Mouse (Mus musculus) A20 (cell line): ENCODE measurements at regions not wholly inside any gene's neighbourhood (a gene's known extent, or its start where the extent isn't known, plus 50 kb on each side); places are given as distances from the start of the nearest gene placed in this dataset.

Experiments used
- DNase-seq: peaks from one replicate; pipeline ENCODE4 v3.0.0-alpha.2; 2011; ENCODE audit warnings: low read depth, low spot score

DNA sequence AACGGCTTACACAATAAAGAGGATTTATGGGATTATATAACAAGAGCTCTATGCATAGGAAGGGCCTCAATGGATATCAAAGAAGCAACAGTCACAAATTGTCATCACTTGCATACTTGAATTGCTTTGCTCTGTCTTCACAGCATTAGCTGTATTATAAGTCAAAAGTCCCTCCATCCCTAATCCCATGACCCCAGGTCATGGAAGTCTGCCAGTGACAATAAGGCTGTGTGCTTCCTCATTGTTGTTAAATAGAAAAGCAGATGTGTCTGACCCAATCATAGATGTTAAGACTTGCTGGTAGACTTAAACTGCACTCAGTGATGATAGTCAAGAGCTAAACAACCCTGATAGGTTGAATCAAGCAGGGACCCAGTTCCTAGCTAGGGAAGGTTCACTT lies 683.9 kb upstream of the Sox9 start:
- no peak for DNase-seq

DNA sequence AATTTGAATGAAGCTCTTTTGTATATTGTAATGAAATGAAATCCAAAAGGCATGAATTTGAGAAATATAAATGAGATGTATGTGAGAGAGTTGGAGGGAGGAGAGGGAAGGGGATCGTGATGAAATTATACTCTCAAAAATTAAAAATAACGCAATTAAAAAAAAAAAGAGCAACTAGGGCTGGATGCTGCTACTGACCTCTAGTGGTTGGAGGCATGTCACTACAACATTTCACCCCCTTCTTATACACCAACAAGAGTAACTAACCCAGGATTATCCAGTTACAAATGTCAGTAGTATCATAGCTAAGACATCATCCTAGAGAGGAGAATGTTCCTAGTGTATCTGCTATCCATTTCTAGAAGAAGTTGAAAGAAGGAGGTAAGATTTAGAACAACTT lies 678.8 kb upstream of the Sox9 start:
- no peak for DNase-seq

DNA sequence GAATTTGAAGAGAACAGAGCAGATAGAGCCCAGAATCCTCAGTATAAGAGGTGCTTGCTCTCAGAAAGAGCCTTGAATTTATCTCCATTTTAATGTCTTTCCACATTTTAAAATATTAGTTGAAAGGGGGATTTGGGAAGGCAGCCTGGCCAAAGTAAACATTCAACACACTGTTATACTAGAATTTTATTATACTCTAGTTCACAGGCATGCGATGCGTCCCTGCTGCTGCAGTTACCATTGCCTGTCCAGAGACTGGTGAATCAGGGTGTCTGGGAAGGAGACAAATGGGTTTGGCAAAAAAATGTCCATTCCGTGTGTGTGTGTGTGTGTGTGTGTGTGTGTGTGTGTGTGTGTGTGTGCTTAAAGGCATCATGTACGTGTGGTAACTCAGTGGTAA lies 675.1 kb upstream of the Sox9 start:
- DNase-seq, result no peak

DNA sequence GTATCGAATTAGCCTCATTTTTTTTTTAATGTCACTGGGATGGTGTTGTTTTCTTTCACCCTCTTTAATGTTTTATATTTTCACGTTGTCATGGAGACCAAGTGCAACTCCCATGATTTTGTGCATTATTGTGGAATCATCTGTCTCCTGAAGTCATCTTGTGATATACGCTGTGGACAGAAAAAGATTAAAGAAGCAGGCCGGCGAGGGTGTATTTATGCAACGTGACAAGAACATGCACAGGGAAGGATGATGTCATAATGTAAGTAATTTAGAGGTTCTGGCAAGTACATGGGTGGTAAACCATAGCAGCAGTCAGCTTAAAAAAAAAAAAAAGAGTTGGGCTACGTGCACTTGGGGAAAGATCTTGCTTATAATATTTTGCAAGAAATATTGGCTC lies 674.7 kb upstream of the Sox9 start:
- DNase-seq, result no peak

DNA sequence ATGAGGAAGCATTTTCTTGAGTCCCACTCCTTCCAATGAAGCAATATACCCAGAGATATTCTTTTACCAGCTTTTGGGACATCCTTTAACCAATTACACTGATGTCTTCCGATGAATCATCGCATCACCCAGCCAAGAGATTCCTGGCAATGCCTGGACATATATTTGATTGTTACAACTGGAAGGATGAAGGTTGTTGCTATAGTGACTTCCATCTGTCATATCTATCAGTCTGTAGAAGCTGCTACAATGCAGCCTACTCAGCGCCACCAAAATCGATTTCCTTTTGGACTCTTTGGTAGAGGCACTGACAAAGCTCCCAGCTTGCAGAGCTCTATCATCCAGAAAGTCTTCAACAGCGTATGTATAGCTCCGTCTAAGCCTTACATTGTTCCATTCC lies 661.0 kb upstream of the Sox9 start:
- DNase-seq, result no peak

DNA sequence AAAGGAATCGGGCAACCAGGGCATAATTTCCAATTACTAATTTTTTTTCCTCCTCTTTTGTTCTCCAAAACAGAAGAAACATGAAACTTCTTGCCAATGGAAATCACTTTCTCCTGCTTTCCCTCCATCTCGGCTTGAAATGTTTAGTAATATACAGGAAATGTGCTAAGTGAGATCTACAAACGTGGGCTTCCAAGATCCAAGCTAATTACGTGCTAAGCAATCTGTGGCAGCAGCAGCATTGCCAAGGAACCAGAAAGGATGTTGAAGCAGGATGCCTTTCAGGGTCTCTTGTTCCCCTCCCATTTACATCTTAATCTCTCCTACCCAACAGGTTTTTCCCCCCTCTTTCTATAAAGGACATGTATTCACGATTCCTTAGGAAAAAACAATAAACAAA lies 660.2 kb upstream of the Sox9 start:
- DNase-seq, result no peak

DNA sequence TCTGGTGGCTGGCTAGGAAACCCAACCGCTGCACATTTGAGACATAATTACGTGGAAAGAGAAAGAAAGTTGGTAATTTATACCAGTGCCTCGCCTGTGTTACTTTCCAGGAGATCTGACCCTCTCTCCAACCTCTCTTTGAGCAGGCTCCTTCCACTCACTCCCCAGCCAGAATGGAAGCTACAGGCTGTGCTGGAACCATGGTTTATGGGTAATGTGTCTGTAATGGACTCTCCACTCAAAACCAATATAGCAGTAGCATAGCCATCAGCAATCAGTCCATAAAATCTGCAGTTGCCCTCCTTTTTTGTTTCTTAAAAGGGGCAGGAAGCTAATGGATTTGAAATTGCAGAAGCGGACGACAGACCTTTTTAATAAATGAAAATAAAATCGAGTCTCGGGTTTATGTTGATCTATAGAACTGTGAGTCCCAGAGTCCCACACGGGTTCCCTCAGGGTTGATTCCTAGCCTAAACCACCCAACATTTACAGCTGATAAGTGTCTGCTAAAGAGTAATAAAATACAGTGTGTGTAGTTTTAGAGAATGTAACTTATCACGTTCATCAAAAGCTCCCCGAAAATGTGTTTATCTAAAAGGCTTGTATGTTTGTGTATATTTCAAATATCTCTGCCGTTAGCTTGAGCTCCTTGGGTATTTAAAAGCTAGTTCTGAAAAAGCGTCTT lies 656.6 kb upstream of the Sox9 start:
- no peak for DNase-seq

DNA sequence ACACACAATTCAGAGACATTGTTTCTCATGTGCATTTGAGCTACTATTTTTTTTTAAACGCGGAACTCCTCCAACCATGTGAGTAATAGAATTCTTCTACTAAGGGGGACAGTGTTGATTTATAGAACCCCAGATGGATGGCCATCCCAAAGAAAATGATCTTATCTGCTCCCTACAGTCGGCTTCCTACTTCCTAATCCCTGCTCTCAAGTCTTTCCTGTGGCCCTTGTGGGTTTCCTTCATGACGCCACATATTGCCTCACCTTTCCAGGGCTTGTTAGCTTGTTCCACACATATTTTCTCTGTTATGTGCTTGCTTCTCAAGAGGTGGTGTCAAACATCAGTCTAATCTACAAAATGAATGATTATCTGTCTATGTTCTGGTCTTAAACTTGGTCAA lies 651.9 kb upstream of the Sox9 start:
- DNase-seq, result no peak

DNA sequence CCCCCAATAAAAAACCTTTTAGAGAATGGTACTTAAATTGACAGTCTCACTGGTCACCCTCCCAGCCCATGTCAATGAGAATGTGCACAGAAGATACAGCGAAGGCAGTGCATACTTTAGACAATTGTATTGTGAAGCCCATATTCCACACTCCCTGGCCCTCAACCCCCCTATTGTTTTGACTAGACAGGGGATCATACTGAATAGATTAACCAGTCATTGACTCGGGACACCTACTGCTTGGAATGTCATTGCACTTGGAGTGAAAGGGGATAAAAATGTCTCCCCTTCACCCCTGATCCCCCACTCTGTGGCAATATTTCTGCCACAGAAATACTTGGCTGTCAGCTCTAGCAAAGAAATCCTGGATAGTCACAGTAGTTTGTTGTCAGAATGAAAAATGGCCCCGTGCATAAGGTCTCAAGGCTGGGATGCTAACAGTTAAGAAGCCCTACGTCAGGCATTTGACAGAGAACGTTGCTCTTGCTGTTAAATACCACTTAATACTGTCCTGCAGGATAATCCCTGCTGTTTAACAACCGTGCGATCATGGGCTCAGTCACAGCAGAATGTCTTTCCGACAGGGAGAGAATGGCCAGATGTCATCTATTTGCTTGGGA lies 644.5 kb upstream of the Sox9 start:
- no peak for DNase-seq

DNA sequence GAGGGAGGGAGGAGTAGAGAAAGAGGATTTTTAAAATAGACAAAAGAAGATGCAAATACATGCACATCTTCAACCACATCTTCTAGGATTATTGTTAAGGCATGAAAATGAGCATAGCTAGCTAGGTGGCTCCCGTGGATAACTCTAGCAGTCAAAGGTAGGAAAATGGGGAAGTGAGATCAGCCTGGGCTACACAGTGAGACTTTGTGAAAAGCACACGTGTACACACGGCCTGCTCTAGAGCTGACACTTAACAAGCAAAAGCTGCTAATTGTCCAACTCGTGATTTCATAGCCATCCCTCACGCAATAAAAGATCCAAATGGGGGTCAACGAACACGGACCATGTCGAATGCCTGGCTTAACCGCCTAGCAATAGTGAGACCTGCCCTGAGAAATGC lies 642.0 kb upstream of the Sox9 start:
- DNase-seq, result no peak

DNA sequence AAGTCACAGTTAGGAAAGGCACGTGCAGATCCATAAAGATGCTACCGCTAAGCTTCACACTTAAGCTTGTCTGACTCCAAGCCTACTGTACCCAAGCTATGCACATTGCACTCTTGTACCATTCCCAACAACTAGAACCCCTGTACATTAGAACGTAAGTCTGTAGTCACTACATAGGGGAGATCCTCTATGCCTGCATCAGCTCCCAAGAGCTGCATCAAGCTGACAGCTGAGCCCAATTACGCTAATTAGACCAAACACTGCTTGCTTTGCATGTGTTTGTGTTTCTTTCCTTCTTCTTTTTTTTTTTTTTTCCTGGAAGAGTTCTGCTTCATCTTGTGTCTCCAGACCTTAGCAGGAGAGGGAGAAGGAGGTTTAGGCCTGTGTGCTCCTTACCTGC lies 641.5 kb upstream of the Sox9 start:
- no peak for DNase-seq

DNA sequence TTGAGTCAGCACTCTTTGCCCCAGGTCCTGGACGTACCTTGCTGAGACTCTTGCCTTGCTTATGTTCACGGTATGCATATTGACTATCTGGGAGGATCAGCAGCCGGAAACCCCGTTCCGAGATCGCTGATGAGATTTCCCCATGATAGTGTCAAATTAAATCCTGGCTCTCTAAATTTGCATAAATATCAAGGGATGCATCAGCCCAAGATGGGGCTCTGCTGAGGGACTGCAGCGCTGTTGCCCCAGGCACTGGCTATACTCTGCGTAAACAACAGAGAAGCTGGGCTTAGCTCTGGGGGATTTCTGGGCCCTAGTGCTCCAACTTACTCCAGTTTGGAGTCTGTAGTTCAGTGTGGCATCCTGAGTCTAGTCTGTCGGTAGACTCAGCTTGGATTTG lies 641.1 kb upstream of the Sox9 start:
- no peak for DNase-seq

DNA sequence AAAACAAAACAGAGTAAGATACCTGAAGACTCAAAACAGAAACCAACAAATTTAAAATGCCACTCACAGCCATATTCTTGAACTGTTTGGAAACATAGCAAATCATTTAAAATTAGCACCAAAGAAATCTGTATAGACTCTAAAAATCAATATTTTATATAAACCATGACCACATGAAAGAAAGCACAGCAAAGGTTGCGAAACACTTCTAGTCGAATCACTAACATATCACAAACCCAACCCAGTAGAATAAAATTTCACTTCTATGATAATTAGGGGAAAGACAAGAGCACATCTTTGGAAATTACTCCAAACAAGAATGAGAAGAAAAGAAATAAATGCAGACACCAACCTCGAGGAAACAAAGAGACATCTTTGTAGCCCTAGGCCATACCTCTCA lies 630.0 kb upstream of the Sox9 start:
- no peak for DNase-seq

DNA sequence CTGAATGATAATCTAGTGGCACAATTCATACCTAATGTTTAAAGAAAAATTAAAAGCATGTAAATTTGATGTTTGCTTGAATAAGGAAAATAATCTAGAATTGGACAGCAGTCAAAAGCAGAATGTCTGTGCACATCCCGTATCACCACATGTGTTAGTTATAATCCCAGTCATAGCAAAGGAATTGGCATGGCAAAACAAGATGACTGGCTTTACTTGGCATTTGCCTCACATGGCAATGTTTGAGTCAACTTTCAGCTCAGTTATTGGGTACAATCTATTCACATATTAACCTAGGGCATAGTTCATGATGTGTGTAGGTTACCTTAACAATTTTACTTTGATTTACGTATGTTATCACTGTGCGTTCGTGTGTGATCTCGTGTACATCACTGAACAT lies 628.8 kb upstream of the Sox9 start:
- no peak for DNase-seq

DNA sequence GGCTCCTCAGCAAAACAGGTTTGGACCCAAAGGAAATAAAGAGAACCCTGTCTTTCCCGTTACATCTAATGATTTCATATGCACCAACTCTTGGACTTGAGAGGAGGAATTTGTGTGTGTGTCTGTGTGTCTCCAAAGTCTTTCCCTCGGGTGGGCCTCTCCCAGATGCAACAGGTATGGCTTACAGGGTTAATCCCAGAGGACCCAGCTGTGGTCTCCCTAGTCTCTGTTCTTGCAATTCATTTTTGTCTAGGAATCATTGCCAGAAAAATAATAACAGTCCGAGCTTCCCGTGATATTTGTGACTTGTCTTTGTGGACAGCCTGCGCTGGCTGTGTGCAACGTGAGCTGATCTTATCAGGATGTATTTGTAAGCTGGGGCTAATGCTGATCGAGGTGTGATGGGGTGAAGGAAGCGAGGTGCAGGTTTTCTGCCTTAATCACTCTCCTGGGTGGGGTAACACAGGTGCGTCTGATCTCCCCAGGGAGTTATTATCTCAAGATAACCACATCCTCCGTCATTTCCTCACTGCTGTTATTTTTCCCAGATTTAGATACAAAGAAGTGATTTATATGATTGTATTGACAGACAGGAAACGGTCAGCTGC lies 627.2 kb upstream of the Sox9 start:
- no peak for DNase-seq

DNA sequence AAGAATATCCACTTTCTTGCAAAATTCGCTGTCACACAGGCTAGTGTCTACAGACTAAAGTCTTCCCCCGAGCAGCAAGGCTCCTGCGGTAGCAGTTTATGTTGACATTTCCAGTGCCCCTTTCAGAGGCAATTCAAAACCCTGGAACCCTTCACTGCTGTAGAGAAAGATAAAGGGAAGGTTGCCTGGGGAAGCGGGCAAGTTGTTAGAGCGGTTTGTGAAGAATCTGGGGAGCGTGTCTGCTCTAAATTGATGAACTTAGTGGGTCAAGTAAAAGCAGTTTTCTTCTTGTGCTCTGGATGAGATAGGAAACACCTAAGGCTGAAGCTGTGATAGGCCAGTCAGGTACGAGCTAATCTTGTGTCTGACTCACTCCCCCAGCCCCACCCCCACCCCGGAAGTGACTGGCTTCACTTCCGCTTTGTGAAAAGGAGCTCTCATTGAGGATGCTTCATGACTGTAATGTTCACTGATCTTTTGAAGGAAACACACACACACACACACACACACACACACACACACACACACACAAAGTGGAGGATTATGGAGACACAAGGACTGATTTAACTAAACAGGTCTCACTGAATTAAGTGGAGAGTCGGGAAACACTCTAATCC lies 626.6 kb upstream of the Sox9 start:
- peak; percentile 1 for DNase-seq

DNA sequence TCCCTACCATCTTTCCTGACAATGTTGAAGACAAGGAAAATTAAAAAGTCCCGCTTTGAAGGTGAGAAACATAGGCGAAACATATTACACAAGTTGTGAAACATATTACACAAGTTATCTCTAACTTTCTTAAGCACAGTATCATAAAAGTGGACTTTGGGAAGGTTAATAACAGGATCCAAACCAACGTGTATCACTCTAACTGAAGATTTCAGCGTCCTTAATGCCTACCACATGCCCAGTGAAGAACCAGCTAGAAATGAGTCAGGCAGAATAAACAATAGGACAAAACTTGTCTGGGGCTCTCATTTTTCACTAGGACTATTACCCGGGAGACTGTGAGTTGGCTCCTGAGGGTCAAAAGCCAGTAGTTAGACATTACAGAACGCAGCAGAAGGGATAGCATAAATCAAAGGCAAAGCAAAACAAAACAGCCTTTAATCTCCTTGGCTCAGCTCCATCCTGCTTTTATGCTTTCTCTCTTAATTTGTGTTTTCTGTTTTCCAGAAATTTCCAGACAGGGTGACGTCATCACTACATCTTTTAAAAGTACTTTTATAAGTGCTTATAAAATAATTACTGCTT lies 618.3 kb upstream of the Sox9 start:
- no peak for DNase-seq

DNA sequence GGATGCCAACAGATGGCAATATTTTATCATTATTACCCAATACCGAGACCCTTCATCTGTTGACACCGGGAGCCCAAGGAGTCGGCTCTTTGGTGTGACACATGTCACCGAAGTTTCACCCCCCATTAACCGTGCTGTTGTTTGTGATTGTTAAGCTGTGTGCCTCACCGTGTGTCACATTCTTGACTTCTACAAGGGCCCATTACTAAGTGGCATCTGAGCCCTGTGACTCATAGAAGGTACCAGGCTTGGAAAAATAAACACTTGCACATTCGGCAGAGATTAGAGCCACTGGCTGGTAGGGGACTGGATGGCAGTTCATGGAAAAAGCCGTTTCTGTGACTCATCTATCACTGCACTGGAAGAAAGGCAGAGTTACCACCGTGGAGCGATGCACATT lies 608.4 kb upstream of the Sox9 start:
- no peak for DNase-seq

DNA sequence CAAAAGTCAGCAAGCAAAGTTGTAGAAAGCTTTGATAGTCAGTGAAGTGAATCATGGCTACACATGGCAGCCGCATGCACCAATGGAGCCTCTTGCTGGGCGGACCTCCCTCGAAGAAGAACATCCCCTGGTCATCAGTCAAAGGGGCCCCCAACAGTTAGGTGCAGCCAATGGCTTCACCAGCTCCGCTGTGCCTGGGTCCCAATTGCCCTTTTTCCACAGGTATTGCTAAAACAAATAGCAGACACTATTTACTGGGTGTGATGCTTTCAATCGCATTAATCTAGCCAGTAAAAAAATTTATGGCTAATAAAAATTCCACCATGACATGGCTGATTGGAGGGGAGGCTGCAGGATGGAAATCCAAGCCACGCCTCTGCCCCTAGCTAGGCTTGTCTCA lies 606.7 kb upstream of the Sox9 start:
- no peak for DNase-seq

DNA sequence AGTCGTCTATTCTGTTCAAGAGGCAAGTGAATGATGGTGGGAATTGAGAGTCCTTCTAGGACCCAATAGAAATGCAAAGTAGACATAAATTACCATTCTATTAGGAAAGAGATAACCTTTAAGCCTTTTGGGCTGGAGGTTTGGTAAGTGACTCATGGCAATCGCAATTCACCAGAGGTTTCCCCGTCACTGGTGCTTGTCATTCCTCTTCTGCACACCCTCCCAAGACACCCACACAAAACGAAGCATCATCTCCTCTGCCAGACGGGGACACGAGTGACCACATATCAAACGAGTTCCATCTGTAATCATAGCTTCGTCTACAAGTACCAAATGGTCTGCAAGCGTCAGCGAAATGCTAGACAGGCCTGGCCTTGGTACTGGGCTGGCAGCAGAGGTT lies 601.4 kb upstream of the Sox9 start:
- no peak for DNase-seq

DNA sequence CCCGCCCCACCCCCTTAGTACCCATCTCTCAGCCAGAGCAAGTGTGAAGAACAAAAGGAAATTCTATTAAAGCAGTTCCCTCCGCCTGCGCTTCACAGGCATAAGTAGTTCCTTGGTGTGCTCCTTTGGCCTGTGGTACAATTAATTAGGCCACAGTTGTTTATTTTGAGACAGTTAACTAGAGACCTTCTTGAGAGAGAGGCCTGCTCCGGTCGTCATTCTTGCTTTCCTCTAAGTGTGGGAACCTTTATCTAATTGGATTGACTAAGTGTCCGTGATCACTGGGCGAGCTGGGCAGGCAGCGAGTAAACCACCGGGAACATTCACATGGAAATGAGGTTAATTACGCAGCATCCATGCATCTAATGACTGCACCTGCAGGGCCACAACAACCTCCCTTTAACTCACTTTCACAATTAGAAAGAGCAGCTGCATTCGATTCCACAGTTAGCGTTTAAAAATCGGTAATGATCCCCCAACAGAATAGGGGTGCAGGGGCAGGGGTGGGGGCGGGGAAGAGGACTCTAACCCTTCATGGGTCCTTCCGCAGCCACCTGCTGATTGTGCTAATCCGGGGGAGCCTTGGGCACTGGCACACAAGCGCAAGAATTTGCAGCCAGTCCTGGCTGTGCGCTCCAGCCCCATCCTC lies 584.3 kb upstream of the Sox9 start:
- DNase-seq, result no peak

DNA sequence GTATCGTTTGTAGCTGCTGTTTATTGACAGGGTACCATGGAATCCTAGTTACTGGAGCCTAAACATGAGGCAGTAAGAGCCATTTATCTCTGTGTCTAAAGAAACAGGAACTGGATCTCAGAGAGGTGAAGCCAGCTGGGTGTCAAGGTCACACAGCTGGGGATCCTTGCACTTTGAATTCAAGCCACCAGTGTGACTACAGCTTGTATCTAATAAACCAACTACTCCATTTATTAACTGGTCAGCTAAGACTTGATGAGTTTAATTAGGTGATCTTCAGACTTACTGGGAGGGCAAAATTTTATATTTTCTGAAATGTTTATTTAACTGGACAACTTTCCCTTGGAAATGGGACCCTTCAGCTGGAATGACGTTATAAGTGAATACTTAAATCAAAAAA lies 577.5 kb upstream of the Sox9 start:
- no peak for DNase-seq
